Mouse (Mus musculus) limb, embryonic 14.5 days (tissue): ENCODE measurements at regions not wholly inside any gene's neighbourhood (a gene's known extent, or its start where the extent isn't known, plus 50 kb on each side); places are given as distances from the start of the nearest gene placed in this dataset.
"Not testable (repeated sequence)": the region's sequence is repeated elsewhere in the genome, so short reads cannot be mapped to it uniquely, and the experiment has no call there.

Experiments used
- ATAC-seq: fragments of 200-750 bp; cut with Nextera tagmentation; 2 replicates; pipeline ENCODE4 v1.8.0; 2017; ENCODE audit warnings: low read depth, moderate number of reproducible peaks, moderate TSS enrichment; ENCODE audit not compliant: low FRiP score
- DNase-seq: peaks from one replicate; pipeline ENCODE4 v3.0.0-alpha.2; 2015; ENCODE audit warnings: low spot score
- H3K27ac ChIP-seq: fragments of 300-500 bp; sonication (generic); replicated peaks from 2 replicates; pipeline ENCODE4 v1.5.1; 2014; ENCODE audit warnings: low read depth, mild to moderate bottlenecking, low read length, moderate library complexity, mixed read lengths
- H3K27me3 ChIP-seq: fragments of 300-500 bp; sonication (generic); 2 replicates; pipeline ENCODE4 v1.6.1; 2014; ENCODE audit warnings: low read length, mixed read lengths; ENCODE audit not compliant: control insufficient read depth, insufficient read depth
- H3K36me3 ChIP-seq: fragments of 300-500 bp; sonication (generic); 2 replicates; pipeline ENCODE4 v1.6.1; 2014; ENCODE audit warnings: mild to moderate bottlenecking, low read length, moderate library complexity, mixed read lengths; ENCODE audit not compliant: control insufficient read depth, insufficient read depth
- H3K4me1 ChIP-seq: fragments of 300-500 bp; sonication (generic); 2 replicates; pipeline ENCODE4 v1.6.1; 2014; ENCODE audit warnings: antibody characterized with exemption, low read length, mixed read lengths; ENCODE audit not compliant: control insufficient read depth, insufficient read depth
- H3K4me2 ChIP-seq: fragments of 300-500 bp; sonication (generic); replicated peaks from 2 replicates; pipeline ENCODE4 v1.6.1; 2014; ENCODE audit warnings: low read depth, mild to moderate bottlenecking, low read length, moderate library complexity; ENCODE audit not compliant: severe bottlenecking
- H3K4me3 ChIP-seq: fragments of 300-500 bp; sonication (generic); replicated peaks from 2 replicates; pipeline ENCODE4 v1.5.1; 2014; ENCODE audit warnings: low read length
- H3K9ac ChIP-seq: fragments of 300-500 bp; sonication (generic); 2 replicates; pipeline ENCODE4 v1.6.1; 2014; ENCODE audit warnings: mild to moderate bottlenecking, low read depth, low read length, moderate library complexity; ENCODE audit not compliant: severe bottlenecking
- H3K9me3 ChIP-seq: fragments of 300-500 bp; sonication (generic); 2 replicates; pipeline ENCODE4 v1.6.1; 2016; ENCODE audit warnings: low read length; ENCODE audit not compliant: control insufficient read depth
- POLR2A ChIP-seq: fragments of 200-500 bp; IDR thresholded peaks from 2 replicates; pipeline ENCODE4 v1.8.0; 2012; ENCODE audit warnings: inconsistent platforms, mild to moderate bottlenecking, moderate library complexity, borderline replicate concordance; ENCODE audit not compliant: insufficient read depth, insufficient read length; ENCODE audit errors: extremely low read depth
- WGBS: fragments of 180-500 bp; shearing (Covaris S2); extraction: QIAGEN DNeasy Blood & Tissue Kit; methylation state at CpG from one replicate; pipeline ENCODE4 v1.1.7; 2014; 5-methylcytosine and 5-hydroxymethylcytosine counted together

DNA sequence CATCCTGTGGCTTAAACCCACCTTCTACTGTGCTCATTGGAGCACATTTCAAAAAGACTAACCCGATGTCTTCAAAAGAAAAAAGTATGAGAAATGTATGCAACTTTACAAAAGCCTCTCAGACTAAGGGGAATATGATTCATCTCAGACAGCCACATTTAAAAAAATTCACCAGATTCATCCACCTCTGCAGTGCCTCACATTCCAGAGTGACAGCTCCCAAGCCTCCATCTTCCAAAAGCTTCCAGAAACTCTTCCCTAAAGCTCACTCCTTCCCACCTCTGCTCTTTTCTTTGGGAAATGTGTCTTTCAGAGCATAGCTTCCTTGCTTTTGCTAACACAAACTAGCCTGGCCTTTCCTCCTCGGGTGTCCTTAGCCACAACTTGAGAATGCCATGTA is 210.1 kb upstream of the Egfl6 start:
- ATAC-seq (no peak), DNase-seq (no peak)
- Histone ChIP-seq H3K9me3 (no peaks in the 10 kb centered on the region), H3K9ac (no peak overlapping the region), H3K4me3 (no peak overlapping the region), H3K36me3 (no peaks in the 10 kb centered on the region), H3K27me3 (no peaks in the 10 kb centered on the region), H3K27ac (no peak overlapping the region), H3K4me1 (no peaks in the 10 kb centered on the region), H3K4me2 (no peak overlapping the region)
- 71% methylated on average over 2 of the region's 2 CpGs for WGBS
- no peak for TF ChIP-seq POLR2A

DNA sequence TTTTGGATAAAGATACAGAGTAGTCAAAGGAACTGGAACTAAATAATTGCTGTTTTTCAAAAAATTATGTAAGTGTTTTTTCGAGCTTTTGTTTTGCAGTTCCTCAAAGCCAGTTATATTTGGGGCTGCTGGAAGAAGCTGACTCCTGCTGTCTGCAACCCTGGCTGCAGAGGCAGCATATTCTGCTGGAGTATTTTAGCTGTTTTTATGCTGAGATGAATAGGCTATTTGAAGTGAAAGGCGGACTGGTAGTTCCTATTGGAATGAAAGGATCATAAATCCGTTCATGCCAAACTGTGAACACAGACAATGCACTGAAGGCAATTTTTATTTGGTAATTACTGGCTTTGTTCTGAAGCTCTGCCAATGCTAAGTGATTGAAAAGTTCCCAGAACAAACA is 203.5 kb upstream of the Egfl6 start:
- H3K36me3 ChIP-seq, result no peaks in the 10 kb centered on the region
- no peak overlapping the region for H3K9ac ChIP-seq
- DNase-seq (no peak), ATAC-seq (no peak)
- no peak for TF ChIP-seq POLR2A
- no peaks in the 10 kb centered on the region for H3K27me3 ChIP-seq
- H3K27ac ChIP-seq, result no peak overlapping the region
- no peaks in the 10 kb centered on the region for H3K4me1 ChIP-seq
- WGBS, result 55% methylated on average over 3 of the region's 3 CpGs
- H3K4me3 ChIP-seq, result no peak overlapping the region
- no peaks in the 10 kb centered on the region for H3K9me3 ChIP-seq
- no peak overlapping the region for H3K4me2 ChIP-seq

DNA sequence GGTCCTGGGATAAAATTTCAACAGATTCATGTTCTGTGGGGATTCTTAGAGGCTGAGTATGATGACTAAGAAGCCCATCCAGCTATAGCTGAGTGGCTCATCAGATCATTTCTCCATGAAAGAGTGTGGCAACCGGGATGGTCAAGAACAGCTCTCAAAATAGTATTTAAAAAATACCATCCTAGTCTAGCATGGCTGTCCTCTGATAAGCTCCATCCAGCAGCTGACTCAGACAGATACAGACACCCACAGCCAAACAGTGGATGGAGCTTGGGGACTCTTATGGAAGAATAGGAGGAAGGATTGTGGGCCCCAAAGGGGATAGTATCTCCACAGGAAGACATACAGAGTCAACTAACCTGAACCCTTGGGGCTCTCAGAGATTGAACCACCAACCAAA is 201.6 kb upstream of the Egfl6 start:
- WGBS, result 91% methylated on average over 1 of the region's 1 CpGs
- H3K9me3 ChIP-seq, H3K36me3 ChIP-seq, H3K4me3 ChIP-seq, ATAC-seq, H3K4me2 ChIP-seq, H3K9ac ChIP-seq, DNase-seq, H3K27me3 ChIP-seq, H3K27ac ChIP-seq, H3K4me1 ChIP-seq: not testable (repeated sequence)

DNA sequence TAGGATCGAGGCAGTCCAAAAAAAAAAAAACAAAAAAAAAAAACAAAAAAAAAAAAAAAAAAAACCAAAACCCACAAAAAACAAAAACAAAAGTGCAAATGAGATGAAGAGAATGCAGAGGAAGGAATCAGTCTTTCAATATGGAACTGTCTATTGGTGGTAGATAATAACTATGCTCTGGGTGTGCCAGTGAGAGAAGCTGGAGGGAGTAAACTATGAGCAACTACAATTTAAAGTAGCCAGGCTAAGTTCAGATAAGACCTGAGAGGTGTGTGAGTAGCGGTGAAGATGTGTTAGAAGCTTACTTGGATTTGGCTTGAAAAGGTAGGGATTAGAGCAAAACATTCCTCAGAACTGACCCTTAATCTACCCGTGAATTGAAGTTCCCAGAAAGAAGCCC is 200.1 kb upstream of the Egfl6 start:
- WGBS, result 66% methylated on average over 3 of the region's 3 CpGs
- H3K4me1 ChIP-seq, result no peaks in the 10 kb centered on the region

DNA sequence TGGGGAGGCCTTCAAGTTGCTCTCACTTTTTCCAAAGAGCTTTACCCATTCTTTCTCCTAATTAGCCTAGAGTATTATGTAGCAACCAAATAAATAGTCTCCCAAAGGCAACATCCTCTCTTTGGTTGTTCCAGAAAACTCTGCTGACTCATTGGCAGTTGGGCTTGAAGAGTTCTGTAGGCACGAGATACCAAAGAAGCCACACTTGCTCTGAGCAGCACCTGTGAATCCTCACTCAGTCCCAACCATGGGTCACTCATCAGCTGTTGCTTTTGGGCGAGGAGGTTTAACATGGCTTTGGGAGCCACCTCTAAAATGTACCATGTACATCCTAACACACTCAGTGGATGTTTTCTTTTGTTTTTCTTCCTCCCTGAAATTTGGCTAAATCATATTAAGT is 197.9 kb upstream of the Egfl6 start:
- no peak overlapping the region for H3K9ac ChIP-seq
- H3K4me3 ChIP-seq, result no peak overlapping the region
- no peak overlapping the region for H3K27ac ChIP-seq
- H3K27me3 ChIP-seq, result no peaks in the 10 kb centered on the region
- H3K36me3 ChIP-seq, result no peaks in the 10 kb centered on the region
- H3K9me3 ChIP-seq, result no peaks in the 10 kb centered on the region
- 83% methylated on average over 2 of the region's 2 CpGs for WGBS
- no peak overlapping the region for H3K4me2 ChIP-seq
- no peaks in the 10 kb centered on the region for H3K4me1 ChIP-seq
- no peak for ATAC-seq
- no peak for DNase-seq
- no peak for TF ChIP-seq POLR2A

More for the DNA sequence above, 200.1 kb upstream of the Egfl6 start:
- no peak for DNase-seq
- no peak overlapping the region for H3K4me3 ChIP-seq
- no peak overlapping the region for H3K9ac ChIP-seq
- H3K36me3 ChIP-seq, result no peaks in the 10 kb centered on the region
- no peaks in the 10 kb centered on the region for H3K9me3 ChIP-seq
- no peak overlapping the region for H3K27ac ChIP-seq
- no peak for TF ChIP-seq POLR2A
- no peaks in the 10 kb centered on the region for H3K27me3 ChIP-seq
- H3K4me2 ChIP-seq, result no peak overlapping the region
- no peak for ATAC-seq
